Mouse (Mus musculus): ENCODE measurements around the gene Gad2. TPM values are rescaled to one million over a fixed set of nuclear protein-coding genes. Genes with fewer than 3 reads are reported as not detected.

Gad2 gene
- polyA plus RNA-seq, 1 experiment from 2014 or later = not detected

DNA sequence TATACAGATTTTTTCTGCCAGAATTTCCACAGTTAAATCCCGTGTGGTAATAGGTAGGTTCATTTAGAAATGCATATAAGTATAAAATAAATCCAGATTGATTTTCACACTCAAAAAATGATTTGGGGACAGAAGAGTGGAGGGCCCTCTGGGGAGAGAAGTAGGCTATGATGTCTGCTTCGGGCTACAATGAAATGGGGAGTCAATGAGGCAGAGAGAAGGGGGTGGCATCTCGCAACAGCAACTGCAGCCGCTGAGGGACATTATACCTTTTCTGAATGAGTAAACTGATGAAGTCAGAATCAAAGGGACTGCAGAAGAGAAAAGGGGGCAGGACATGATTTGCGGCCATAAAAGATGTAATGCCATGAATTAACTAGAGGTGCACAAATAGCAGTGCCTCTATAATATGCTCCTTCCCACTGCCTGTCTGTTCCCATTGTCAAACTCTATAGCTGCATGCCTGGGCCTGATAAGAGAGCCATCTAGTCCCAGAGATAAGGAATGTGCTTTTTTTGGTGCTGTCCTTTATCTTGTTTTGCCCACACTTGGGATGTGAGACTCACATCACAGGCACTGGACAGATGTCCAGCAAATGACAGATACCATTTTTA, 5.9 kb downstream of the Gad2 start:
- Histone ChIP-seq H3K9me3 (ENCODE audit: control insufficient read depth, low read length) (no peaks in the 10 kb centered on the region), H3K9ac (ENCODE audit: low read depth, low read length) (no peak overlapping the region), H3K27me3 (ENCODE audit: control insufficient read depth, insufficient read depth, low read length) (peaks cover 51% of the 10 kb centered on the region), H3K4me3 (ENCODE audit: low read length) (no peak overlapping the region), H3K4me2 (replicated peaks; ENCODE audit: low read depth, low read length) (no peak overlapping the region), H3K4me1 (ENCODE audit: control insufficient read depth, insufficient read depth, low read length) (0 out of 2 replicates have a peak, but pooled peaks cover 7% of the 10 kb centered on the region), H3K27ac (ENCODE audit: low read depth, low read length) (no peak overlapping the region), H3K36me3 (ENCODE audit: control insufficient read depth, insufficient read depth, low read length) (no peaks in the 10 kb centered on the region)
- WGBS = 22% methylated on average over 5 of the region's 5 CpGs
- no peak for ATAC-seq (ENCODE audit: low FRiP score, low TSS enrichment)

DNA sequence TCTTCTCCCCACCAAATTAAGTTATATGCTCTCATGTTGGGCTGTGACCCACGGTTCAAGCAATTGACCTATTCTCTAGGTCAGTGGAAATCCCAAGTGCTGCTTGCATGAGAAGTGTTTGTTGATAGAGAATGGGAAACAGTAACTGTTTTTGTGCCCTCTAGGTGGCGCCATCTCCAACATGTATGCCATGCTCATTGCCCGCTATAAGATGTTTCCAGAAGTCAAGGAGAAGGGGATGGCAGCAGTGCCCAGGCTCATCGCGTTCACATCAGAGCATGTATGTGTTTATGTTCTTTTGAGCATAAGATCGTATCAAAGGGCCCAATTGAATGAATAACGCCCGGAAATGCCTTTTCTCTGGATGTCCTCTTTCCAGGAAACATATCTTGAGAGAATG, 12.8 kb downstream of the Gad2 start:
- ATAC-seq (ENCODE audit: low FRiP score, low TSS enrichment) = no peak
- Histone ChIP-seq H3K27me3 (ENCODE audit: control insufficient read depth, insufficient read depth, low read length) (no peaks in the 10 kb centered on the region; the same call in 1 of the 2 replicates), H3K27ac (ENCODE audit: low read depth, low read length) (no peak overlapping the region), H3K4me2 (replicated peaks; ENCODE audit: low read depth, low read length) (no peak overlapping the region), H3K36me3 (ENCODE audit: control insufficient read depth, insufficient read depth, low read length) (no peaks in the 10 kb centered on the region), H3K9ac (ENCODE audit: low read depth, low read length) (no peak overlapping the region), H3K4me3 (ENCODE audit: low read length) (no peak overlapping the region), H3K4me1 (ENCODE audit: control insufficient read depth, insufficient read depth, low read length) (no peaks in the 10 kb centered on the region), H3K9me3 (ENCODE audit: control insufficient read depth, low read length) (no peaks in the 10 kb centered on the region)
- 44% methylated on average over 8 of the region's 8 CpGs for WGBS

DNA sequence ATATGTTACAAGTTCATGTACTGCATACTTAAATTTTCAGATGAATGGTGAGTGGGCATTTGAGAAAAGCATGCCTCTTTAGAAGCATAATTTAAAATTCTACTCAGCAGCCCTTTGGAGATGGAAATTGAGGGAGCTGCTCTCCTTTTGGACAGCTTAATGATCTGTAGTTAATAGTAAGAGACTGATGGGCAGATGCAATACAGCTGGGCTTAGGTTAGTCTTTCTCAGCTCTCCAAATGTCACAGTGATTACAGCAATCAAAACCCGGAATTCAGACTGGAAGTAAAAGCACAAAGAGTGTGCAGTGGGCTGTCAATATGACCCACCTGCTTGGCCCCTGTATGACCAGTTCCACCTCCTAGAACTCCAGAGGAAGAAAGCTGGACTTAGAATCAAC, 24.1 kb downstream of the Gad2 start:
- no peaks in the 10 kb centered on the region for H3K27me3 ChIP-seq (ENCODE audit: control insufficient read depth, insufficient read depth, low read length)
- H3K27ac ChIP-seq (ENCODE audit: low read depth, low read length) = no peak overlapping the region
- no peak overlapping the region for H3K4me3 ChIP-seq (ENCODE audit: low read length)
- no peaks in the 10 kb centered on the region for H3K4me1 ChIP-seq (ENCODE audit: control insufficient read depth, insufficient read depth, low read length)
- ATAC-seq (ENCODE audit: low FRiP score, low TSS enrichment) = peak; percentile 32; the same call in 1 of the 2 replicates
- 12% methylated on average over 1 of the region's 1 CpGs for WGBS
- H3K36me3 ChIP-seq (ENCODE audit: control insufficient read depth, insufficient read depth, low read length) = no peaks in the 10 kb centered on the region
- no peak overlapping the region for H3K4me2 ChIP-seq (replicated peaks; ENCODE audit: low read depth, low read length)
- H3K9me3 ChIP-seq (ENCODE audit: control insufficient read depth, low read length) = no peaks in the 10 kb centered on the region
- no peak overlapping the region for H3K9ac ChIP-seq (ENCODE audit: low read depth, low read length)

DNA sequence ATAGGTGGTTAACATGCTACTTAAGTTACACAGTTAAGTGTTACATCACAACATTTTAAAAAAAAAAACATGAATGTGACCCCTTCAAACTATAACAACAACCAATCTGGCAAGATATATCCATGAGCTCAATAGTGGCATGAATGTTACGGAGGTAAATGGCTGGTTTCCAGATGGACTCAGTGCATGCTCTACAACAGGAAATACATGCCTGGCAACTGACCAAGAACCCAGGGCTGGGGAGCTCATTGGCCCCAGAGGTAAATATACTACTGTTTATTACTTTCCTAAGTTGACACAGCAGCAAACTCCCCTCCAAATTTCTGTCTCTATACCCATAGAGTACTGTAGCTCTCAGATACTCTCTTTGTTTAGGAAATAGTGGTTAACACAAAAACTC, 26.4 kb downstream of the Gad2 start:
- H3K4me1 ChIP-seq (ENCODE audit: control insufficient read depth, insufficient read depth, low read length) = no peaks in the 10 kb centered on the region
- H3K9ac ChIP-seq (ENCODE audit: low read depth, low read length) = no peak overlapping the region
- H3K4me2 ChIP-seq (replicated peaks; ENCODE audit: low read depth, low read length) = no peak overlapping the region
- ATAC-seq (ENCODE audit: low FRiP score, low TSS enrichment) = no peak
- no peaks in the 10 kb centered on the region for H3K9me3 ChIP-seq (ENCODE audit: control insufficient read depth, low read length)
- no peak overlapping the region for H3K27ac ChIP-seq (ENCODE audit: low read depth, low read length)
- no peak overlapping the region for H3K4me3 ChIP-seq (ENCODE audit: low read length)
- 80% methylated on average over 1 of the region's 1 CpGs for WGBS
- H3K27me3 ChIP-seq (ENCODE audit: control insufficient read depth, insufficient read depth, low read length) = no peaks in the 10 kb centered on the region
- no peaks in the 10 kb centered on the region for H3K36me3 ChIP-seq (ENCODE audit: control insufficient read depth, insufficient read depth, low read length)

DNA sequence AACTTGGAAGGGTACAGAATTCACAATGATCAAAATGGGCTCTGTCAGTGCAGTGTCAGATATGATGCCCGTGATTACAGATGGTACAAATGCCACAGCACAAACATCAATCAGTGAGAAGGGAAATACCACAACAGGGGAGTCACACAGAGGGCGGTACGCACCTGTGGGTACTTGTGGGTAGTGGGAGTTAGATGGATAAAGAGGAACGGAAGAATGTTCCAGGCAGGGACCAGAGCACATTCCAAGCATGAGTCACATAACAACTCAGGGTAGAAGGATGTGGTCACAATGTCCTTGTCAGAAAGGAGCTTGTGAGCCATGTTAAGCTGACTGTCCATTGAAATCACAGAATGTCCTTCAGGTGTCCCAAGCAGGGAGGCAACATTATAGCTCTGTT, 29.8 kb downstream of the Gad2 start:
- ATAC-seq (ENCODE audit: low FRiP score, low TSS enrichment) = no peak
- WGBS = 86% methylated on average over 4 of the region's 4 CpGs
- H3K36me3 ChIP-seq (ENCODE audit: control insufficient read depth, insufficient read depth, low read length) = no peaks in the 10 kb centered on the region
- H3K27ac ChIP-seq (ENCODE audit: low read depth, low read length) = no peak overlapping the region
- no peaks in the 10 kb centered on the region for H3K27me3 ChIP-seq (ENCODE audit: control insufficient read depth, insufficient read depth, low read length)
- H3K4me2 ChIP-seq (replicated peaks; ENCODE audit: low read depth, low read length) = no peak overlapping the region
- no peaks in the 10 kb centered on the region for H3K9me3 ChIP-seq (ENCODE audit: control insufficient read depth, low read length)
- no peak overlapping the region for H3K4me3 ChIP-seq (ENCODE audit: low read length)
- no peaks in the 10 kb centered on the region for H3K4me1 ChIP-seq (ENCODE audit: control insufficient read depth, insufficient read depth, low read length)
- no peak overlapping the region for H3K9ac ChIP-seq (ENCODE audit: low read depth, low read length)

DNA sequence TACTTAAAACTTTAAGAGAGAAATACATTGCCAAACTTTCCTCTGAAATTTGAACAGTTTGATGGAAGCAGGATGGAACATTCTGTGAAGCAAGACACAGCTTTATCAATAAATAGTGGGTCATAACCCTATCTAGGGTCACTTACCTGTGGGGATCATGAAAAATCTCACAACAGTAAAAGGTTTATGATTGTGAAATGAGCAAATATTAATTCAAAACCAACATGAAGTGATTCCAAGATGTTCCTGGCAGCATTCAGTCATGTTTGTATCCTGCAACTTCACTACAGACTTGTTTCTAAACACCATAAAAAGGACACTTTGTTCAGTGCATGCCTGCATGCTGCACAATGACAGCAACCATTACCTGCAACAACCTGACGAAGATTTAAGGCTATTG, 41.7 kb downstream of the Gad2 start:
- H3K36me3 ChIP-seq (ENCODE audit: control insufficient read depth, insufficient read depth, low read length) = no peaks in the 10 kb centered on the region
- no peaks in the 10 kb centered on the region for H3K27me3 ChIP-seq (ENCODE audit: control insufficient read depth, insufficient read depth, low read length)
- no peak for ATAC-seq (ENCODE audit: low FRiP score, low TSS enrichment)
- H3K27ac ChIP-seq (ENCODE audit: low read depth, low read length) = no peak overlapping the region
- H3K9me3 ChIP-seq (ENCODE audit: control insufficient read depth, low read length) = no peaks in the 10 kb centered on the region
- no peak overlapping the region for H3K4me2 ChIP-seq (replicated peaks; ENCODE audit: low read depth, low read length)
- H3K9ac ChIP-seq (ENCODE audit: low read depth, low read length) = no peak overlapping the region
- H3K4me1 ChIP-seq (ENCODE audit: control insufficient read depth, insufficient read depth, low read length) = no peaks in the 10 kb centered on the region
- H3K4me3 ChIP-seq (ENCODE audit: low read length) = no peak overlapping the region
- 87% methylated on average over 1 of the region's 1 CpGs for WGBS

DNA sequence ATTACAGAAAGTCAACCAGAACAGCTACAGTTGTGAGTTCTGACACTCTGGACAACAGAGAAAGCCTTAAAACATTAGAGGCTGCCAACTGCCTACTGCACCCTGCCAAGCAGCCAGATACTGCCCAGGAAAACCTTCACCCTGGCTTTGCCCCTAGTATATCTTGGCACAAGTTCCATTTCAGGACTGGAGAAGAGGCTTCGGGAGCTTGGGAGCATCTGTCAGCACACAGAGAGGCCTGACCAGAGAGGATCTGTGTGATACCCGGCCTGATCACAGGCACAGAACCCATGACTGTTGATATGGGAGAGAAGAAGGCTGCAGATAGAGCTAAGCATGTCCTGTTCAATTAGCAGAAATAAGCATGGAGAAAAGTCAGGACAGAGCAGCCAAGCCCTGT, 48.4 kb downstream of the Gad2 start:
- no peak overlapping the region for H3K9ac ChIP-seq (ENCODE audit: low read depth, low read length)
- no peaks in the 10 kb centered on the region for H3K4me1 ChIP-seq (ENCODE audit: control insufficient read depth, insufficient read depth, low read length)
- H3K27me3 ChIP-seq (ENCODE audit: control insufficient read depth, insufficient read depth, low read length) = no peaks in the 10 kb centered on the region
- H3K9me3 ChIP-seq (ENCODE audit: control insufficient read depth, low read length) = no peaks in the 10 kb centered on the region
- 85% methylated on average over 2 of the region's 2 CpGs for WGBS
- no peaks in the 10 kb centered on the region for H3K36me3 ChIP-seq (ENCODE audit: control insufficient read depth, insufficient read depth, low read length)
- no peak overlapping the region for H3K4me2 ChIP-seq (replicated peaks; ENCODE audit: low read depth, low read length)
- H3K27ac ChIP-seq (ENCODE audit: low read depth, low read length) = no peak overlapping the region
- no peak; the same call in 1 of the 2 replicates for ATAC-seq (ENCODE audit: low FRiP score, low TSS enrichment)
- no peak overlapping the region for H3K4me3 ChIP-seq (ENCODE audit: low read length)

DNA sequence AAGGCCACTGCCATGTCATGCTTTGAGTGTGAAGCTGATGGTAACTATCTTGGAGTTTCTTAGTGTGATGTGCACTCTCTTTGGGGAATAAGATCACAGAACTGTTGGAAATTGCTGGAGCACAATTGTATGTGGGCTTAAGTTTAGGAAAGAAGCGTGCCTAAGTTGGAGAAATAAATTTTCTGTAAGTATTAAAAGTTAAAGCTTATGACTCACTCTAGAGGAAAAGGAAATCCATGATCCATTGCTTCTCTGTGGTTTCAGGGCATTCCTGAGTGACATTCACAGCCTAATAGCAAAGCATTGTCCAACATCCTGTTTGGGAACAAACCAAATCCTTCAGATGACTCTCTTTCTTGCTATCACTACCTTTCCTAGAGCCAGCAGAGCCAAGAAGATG, 49.3 kb downstream of the Gad2 start:
- Histone ChIP-seq H3K9ac (ENCODE audit: low read depth, low read length) (no peak overlapping the region), H3K4me1 (ENCODE audit: control insufficient read depth, insufficient read depth, low read length) (no peaks in the 10 kb centered on the region), H3K4me3 (ENCODE audit: low read length) (no peak overlapping the region), H3K9me3 (ENCODE audit: control insufficient read depth, low read length) (no peaks in the 10 kb centered on the region), H3K36me3 (ENCODE audit: control insufficient read depth, insufficient read depth, low read length) (no peaks in the 10 kb centered on the region), H3K4me2 (replicated peaks; ENCODE audit: low read depth, low read length) (no peak overlapping the region), H3K27ac (ENCODE audit: low read depth, low read length) (no peak overlapping the region), H3K27me3 (ENCODE audit: control insufficient read depth, insufficient read depth, low read length) (no peaks in the 10 kb centered on the region)
- WGBS = 65% methylated on average over 1 of the region's 1 CpGs
- ATAC-seq (ENCODE audit: low FRiP score, low TSS enrichment) = no peak

DNA sequence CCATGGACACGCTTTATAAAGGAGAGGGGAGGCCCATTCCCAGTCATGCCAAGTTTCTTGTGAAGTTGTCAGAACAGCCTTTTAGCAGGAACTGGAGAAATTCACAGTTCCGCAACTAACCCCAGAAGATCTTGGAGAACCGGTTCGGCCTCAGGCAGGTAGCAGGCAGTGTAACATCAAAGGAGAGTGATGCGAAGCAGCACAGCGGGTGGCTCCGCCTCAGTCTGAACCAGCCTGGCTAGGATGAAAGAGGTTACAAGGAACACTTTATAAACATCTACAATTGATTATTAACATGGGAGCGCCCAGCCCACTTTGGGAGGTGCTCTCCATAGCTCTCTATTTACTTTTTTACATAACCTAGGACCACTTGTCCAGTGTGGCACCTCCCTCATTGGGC, 55.1 kb downstream of the Gad2 start:
- no peaks in the 10 kb centered on the region for H3K27me3 ChIP-seq (ENCODE audit: control insufficient read depth, insufficient read depth, low read length)
- no peak overlapping the region for H3K9ac ChIP-seq (ENCODE audit: low read depth, low read length)
- no peak overlapping the region for H3K4me2 ChIP-seq (replicated peaks; ENCODE audit: low read depth, low read length)
- no peaks in the 10 kb centered on the region for H3K4me1 ChIP-seq (ENCODE audit: control insufficient read depth, insufficient read depth, low read length)
- 27% methylated on average over 8 of the region's 8 CpGs for WGBS
- no peak overlapping the region for H3K4me3 ChIP-seq (ENCODE audit: low read length)
- no peak overlapping the region for H3K27ac ChIP-seq (ENCODE audit: low read depth, low read length)
- H3K9me3 ChIP-seq (ENCODE audit: control insufficient read depth, low read length) = no peaks in the 10 kb centered on the region
- H3K36me3 ChIP-seq (ENCODE audit: control insufficient read depth, insufficient read depth, low read length) = no peaks in the 10 kb centered on the region
- peak; percentile 49; the same call in 1 of the 2 replicates for ATAC-seq (ENCODE audit: low FRiP score, low TSS enrichment)
